Mouse (Mus musculus) ES-E14 (cell line): ENCODE measurements around the gene Lce6a.

Experiments used
- CHD2 ChIP-seq: IDR thresholded peaks from 2 replicates; pipeline ENCODE4 v1.6.1; 2014; ENCODE audit warnings: mild to moderate bottlenecking, low read depth, low read length, inconsistent platforms
- MAFK ChIP-seq: IDR thresholded peaks from 2 replicates; pipeline ENCODE4 v1.6.1; 2014; ENCODE audit warnings: mild to moderate bottlenecking, low read depth, low read length, inconsistent platforms; ENCODE audit not compliant: insufficient read depth
- ZC3H11A ChIP-seq: IDR thresholded peaks from 2 replicates; pipeline ENCODE4 v1.6.1; 2012; ENCODE audit warnings: low read depth, mild to moderate bottlenecking, inconsistent platforms, low read length, borderline replicate concordance
- ZNF384 ChIP-seq: IDR thresholded peaks from 2 replicates; pipeline ENCODE4 v1.6.1; 2012; ENCODE audit warnings: low read depth, low read length, inconsistent platforms

DNA sequence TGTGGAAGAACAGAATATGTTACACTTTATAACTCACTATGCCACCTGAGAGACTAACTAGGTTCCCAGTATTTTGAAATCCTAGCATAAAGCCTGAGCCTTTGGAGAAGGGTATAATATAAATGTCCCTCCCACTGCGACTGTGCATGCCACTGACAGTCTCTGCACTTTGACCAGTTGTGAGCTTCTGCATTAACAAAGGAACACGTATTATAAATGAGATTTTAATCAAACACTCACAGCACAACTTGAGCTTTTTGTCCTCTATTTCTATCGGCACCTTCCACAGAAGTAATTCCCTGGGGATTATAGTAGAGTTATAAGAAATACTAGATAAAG lies 17.2 kb upstream of the Lce6a start:
- TF ChIP-seq CHD2 (no peak), MAFK (no peak), ZNF384 (no peak), ZC3H11A (no peak)
